Mouse (Mus musculus) cerebellum, adult (tissue): ENCODE data around the gene Vash1.

Experiments used
- ATAC-seq: cut with Nextera tagmentation; 2 replicates; pipeline ENCODE4 v1.9.2; 2017; ENCODE audit warnings: mild to moderate bottlenecking, moderate library complexity, mixed read lengths; ENCODE audit not compliant: insufficient number of reproducible peaks, low FRiP score, low TSS enrichment

Vash1 gene

DNA sequence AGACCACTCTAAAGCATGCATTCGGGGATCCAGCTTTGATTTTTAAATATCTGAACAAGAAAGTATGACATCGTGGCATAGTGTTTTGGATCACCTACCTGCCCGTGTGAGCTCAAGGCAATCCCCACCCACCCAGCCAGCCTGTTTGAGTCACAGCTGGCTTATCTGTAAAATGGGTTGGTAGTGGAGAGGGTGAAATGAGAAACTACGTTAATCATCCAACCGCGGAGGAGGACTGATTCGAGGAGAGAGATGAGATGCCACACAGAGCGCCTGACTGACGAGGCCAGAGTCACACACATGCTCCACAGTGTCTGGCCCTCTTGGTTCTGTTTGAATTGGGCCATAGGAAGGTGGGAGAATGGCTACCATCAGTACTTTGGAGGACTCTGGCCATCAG lies 3.1 kb downstream of the Vash1 start:
- ATAC-seq, result no peak

DNA sequence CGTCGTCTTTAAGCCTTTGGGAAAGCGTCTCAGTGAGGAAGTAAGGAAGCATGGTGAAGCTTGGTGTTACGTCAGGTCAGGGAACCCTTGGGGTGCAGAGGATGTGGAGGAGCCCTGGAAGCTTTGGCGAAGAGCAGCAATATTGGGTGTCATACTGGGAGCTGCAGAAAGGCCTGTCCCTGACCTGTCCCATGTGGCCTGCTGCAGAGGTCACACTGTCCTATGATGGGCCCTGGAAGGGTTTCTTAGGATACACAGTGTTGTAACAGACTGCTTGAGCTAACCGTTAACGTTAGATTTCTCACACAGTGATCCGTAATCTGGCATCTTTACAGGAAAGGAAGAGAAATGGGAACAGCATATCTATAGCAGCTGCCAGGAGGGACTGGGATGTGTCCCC lies 3.7 kb downstream of the Vash1 start:
- no peak for ATAC-seq

DNA sequence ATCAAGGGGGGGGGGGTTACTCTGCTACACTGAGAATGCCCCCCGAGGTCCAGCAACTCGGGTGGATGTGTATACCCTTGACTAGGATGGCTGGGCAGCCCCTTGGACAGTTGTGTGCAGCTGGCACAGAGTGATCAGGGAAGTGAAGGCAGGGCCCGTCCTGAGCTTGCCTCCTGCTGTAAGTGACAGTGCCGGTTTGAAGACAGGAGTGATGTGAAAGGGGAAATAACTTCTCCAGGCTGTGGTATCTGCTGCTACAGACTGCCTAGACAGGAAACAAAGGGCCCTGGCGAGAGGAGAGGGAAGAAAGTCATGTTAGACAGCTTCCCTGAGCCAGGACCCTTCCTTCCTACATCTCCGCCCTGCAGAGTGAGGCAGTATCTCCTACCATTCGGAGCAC lies 5.2 kb downstream of the Vash1 start:
- no peak for ATAC-seq

DNA sequence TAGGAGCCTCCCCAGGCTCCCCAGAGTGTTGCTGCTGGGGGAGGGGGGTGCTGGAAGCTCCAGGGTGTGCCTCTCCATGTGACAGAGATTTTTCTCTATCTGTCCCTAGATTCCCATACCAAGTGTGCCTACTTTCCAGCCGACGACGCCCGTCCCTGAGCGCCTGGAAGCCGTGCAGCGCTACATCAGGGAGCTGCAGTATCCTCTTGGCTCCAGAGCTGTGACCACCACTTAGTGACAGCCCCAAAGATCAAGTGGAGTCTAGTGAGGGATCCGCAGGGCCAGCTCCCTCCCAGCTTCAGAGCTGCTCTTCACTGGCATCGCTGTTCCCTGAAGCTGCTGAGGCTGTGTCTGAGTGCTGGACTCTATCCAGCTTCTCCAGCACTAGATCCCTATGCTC lies 6.8 kb downstream of the Vash1 start:
- no peak for ATAC-seq

DNA sequence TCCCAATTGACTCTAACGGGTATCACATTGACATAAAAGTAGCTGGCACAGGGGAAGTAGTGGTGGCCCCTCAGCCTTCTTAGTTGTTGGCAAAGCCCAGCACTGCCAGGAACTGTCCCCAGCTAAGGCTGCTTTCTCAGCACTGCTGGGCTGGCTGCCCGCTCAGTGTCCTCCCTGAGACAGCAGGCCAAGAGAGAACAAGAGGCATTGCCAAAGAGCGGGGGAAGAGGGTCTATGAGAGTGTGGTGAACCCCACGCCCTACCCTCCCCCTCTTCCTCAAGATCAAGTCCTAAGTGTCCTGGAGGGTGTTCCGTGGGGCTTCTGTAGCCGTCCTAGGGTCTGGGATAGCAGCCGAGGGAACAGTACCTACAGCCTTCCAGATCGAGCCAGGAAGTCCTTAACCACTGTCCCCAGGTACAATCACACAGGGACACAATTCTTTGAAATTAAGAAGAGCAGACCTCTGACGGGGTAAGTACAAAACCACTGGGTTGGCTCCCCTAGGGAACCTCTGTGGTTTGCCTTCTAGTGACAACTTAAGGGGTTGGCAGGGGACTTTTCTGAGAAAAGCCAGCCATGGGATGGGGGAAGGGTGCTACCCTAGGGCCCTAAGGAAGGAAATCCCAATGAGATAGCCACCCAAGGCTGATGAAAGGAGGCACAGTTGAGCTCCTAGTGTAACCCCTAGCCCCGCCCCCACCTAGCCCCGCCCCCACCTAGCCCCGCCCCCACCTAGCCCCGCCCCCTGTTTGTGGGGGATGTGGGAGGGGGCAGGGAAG lies 8.2 kb downstream of the Vash1 start:
- ATAC-seq, result no peak

DNA sequence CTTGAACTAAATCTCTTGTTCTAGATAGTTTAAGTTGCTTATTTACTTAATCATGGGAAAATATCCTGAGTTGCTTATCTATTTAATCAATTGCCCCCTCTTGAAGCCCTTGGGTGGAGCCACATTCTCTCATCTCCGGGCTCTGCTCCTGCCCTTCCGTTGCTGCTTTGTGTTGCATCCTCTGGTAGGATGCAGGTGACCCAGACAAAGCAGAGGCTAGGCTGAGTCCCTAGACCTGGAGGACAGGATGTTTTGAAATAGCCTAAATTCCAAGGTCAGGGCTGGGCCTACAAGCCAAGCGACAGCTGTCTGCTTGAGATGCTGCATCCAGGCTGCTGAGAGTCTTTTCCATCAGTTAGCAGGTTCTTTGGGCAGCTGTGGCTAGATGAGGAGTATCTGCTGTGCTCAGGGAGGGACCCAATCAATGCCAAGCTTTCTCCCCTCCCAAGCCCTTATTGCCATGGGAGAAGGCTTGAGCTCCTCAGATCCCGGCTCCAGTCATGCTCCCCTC lies 9.0 kb downstream of the Vash1 start:
- ATAC-seq, result no peak

DNA sequence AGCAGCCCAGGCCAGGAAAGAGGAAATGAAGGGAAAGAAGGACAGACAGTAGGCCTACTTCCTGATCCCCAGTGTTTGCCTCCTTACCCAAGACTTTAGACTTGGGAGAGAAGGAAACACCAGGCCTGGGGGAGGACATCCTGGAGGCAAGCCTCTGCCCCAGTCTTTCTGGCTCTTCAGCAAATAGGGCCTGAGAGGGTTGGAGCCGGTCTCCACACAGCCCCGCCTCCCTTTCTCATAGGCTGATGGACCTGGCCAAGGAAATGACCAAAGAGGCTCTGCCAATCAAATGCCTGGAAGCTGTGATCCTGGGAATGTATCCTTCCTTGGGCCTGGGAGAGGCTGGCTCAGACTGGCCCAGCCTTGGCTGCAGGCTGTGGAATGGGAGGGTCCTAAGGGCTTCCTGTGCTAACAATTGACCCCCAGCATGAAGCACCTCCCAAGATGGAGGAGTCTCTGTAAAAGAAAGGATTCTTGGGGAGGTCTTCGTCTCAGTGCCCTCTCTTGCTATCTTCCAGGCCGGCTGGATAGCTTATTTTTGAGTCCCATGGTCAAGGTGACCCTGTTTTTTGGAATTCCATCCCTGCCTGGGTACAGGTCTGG lies 9.6 kb downstream of the Vash1 start:
- no peak for ATAC-seq

DNA sequence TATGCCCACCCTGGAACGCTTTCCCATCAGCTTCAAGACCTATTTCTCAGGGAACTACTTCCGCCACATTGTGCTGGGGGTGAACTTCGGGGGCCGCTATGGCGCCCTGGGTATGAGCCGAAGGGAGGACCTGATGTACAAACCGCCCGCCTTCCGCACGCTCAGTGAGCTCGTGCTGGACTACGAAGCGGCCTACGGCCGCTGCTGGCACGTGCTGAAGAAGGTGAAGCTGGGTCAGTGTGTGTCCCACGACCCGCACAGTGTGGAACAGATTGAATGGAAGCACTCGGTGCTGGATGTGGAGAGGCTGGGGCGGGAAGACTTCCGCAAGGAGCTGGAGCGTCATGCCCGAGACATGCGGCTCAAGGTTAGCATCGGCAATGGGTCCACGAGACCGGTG lies 10.4 kb downstream of the Vash1 start:
- ATAC-seq, result no peak

DNA sequence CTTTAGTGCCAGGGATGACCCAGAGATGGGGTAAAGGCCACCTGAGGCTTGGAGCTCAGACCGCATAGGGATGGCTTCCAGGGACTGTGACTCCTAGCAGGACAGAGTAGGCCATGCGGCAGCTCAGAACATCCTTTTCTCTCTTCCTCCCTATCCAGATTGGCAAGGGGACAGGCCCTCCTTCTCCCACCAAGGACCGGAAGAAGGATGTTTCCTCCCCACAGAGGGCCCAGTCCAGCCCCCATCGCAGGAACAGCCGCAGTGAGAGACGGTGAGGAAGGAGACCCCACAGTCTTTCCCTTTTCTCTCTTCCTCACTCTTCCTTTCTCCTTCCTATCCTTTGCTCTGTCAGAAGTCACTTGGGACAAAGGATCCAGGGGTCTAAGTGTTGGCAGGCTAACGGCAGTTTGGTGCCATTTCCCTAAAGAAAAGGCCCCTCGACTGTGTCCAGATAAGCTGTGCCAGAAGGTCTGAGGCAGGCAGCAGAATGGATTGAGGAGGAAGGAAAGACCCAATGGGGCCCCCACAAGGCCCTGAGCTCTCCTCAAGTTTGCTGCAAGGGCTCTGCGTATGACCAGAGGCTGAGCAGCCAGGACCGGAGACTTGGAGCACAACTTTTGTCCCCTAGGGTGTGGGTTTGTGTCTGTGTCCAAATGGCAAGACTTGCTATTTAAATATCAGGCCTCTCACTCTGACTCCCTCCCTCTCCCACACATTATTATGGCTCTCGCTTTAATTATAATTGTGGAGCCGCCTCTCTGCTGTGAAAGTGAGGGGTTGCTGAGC lies 12.4 kb downstream of the Vash1 start:
- ATAC-seq, result no peak

DNA sequence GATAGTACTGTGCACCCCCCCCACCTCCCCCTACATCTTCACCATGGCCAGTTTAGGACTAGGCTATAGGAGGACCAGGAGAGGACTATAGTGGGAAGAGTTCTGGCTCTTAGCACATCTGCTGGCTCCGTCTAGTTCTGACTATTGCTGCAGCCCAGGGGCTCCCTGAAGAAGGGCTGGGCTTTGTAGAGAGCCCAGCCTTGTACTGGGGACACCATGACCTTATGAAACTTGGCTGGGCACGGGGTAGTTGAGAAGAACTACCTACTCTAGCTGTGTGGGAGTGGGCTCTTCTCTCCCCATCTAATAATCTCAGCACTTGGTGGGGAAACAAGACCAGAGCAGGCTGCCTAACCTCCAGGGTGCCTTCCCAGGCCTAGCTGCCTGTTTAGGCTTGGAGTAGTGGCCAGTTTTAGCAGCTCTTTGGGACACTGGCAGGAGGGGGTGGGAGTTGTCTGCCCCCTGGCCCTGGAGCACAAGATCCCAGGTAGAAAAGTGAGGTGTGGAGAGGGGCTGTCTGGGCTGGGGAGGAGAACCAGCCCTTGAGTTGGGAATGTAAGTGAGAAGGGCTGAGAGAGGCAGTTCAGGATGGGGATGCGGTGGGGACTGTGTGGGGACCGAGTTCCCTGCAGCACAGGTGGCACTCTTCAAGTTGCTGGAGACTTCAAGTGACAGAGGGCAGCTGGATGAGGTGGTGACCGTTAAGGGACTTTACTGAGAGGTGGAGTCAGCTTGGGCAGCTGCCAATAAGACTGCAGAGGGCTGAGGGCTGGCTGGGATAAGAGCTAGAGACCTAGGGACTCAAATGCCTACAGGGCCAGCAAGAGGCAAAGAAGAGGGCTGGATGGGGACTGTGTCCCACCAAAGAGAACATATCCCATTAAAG lies 14.2 kb downstream of the Vash1 start:
- ATAC-seq, result no peak

DNA sequence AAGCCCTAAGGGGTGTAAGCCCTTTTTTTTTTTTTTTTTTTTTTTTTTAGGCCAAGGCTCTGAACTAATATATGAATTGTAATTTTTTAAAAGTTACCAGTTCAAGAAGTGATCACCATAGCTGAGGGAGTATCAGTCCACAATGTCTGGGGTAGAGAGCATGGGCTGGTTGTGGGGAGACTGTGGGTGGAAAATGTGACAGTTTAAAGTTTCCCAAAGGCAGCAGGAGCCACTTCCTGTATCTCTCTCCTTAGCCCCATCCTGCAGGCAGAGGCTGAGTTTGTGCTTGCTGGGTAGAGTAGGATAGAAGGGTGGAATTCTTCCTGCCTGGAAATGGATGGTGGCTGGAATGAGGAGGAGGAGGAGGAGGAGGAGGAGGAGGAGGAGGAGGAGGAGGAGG lies 14.9 kb downstream of the Vash1 start:
- ATAC-seq, result no peak

DNA sequence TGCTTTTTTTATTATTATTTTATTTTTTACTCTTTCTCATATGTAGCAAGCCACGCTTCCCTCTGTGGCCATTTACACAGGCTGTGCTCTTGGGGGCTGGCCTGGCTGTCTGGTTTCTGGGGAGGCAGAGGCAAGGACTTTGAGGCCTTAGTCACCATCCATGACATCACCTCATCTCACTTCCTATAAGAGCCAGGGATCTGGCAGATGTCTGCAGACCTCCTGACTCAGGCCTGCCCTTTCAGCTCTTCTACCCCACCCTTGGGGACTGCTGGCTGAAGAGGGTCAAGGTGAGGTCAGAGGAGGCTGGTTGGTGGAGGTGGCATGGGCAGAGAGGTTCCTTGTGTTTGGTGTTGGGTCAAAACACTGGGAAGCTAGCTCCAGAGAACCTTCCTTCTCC lies 15.9 kb downstream of the Vash1 start:
- ATAC-seq, result no peak

DNA sequence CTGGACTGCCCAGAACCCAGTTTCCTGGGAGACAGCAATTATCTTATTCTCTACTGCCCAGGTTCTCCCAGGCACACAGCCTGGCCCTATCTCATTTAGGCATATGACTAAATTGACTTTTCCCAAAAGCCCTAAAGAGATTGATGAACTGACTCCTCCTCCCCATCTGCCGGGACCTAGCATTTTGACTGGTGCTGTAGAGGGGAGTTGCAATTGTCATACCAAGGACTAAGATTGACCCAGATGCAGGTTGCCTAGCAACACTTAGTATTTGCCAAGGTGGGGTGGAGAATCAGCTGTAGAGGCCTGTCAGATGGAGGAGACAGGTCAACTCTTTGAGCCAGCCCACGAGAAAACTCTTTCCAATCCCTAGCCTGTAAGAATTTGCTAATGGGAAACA lies 19.5 kb downstream of the Vash1 start:
- ATAC-seq, result no peak

DNA sequence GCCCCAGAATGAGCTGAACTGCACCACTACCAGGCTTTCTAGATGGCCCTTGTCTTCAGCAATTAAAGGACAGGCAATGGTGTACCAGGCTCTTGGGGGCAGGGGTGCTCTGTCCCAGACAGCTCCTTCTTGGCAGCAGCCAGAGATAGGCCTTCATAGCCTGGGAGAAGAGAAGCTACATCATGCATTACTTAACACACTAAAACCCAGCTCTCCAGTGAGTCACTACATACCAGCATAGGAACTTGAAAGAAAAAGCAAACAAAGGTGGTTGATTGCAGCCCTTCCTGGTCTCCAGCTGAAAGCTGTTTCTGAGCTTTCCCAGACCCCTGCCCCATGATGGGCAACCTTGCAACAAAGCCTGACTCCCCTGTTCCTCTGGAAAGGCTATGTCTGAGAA lies 20.0 kb downstream of the Vash1 start:
- no peak for ATAC-seq

DNA sequence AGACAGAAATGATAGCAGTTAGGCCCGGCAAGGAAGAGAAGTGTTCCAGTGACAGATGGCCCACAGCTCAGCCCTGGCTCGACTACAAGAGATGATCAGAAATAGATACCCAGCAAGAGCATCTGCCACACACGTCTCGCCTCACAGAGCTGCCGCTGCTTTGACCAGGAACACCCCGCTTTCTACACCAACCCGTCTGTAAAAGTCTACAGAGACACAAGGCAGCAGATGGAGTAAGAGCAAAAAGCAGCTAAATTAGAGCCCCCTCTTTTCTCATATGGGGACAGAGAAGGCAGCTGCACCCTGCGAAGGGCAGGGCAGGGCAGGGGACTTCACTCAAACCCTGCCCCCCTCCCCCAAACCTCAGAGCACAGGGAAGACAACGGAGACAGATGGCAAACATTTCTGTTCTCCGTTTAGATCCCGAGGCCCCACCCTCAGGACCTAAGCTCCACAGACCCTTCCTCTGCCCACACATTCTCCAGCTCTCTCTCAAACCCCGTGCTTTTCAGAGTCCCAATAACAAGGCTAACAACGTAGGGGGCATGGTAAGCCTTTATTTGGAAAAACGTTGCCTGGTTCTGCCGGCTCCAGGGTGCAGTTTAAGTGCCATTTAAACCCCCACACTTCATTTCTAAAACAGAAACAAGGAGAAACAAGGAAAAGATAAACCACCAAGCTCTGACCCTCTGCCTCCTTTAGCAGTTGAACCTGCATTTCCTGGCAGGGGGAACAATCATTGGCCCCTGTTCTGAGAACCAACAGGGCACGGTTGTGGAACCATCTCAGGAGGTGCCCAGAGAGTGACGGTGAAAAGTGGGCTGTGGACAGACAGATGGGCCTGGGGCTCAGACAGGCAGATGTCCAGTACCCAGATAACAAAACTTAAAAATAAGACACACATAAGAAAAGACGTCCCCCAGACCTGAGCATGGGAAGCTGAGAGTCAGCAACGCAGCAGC lies 21.7 kb downstream of the Vash1 start:
- ATAC-seq, result peak; percentile 84

DNA sequence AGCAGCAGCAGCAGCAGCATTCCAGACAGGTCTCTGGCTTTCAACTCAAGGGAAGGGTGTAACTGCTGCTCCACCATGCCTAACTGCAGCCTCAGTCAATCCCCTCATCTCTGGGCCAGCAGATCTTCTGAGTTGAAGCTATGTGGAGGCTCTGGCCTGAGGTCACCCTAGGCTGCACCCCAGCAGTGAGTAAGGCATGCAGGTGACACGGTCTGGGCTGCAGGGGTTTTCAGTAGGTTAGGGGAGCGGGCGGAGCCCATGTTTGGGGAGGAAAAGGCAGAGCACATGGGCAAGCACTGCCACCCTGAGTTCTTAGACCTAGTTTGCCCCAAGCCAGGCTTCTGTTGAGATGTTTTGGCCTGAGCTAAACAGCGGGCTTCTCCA lies 22.4 kb downstream of the Vash1 start:
- ATAC-seq, result no peak

DNA sequence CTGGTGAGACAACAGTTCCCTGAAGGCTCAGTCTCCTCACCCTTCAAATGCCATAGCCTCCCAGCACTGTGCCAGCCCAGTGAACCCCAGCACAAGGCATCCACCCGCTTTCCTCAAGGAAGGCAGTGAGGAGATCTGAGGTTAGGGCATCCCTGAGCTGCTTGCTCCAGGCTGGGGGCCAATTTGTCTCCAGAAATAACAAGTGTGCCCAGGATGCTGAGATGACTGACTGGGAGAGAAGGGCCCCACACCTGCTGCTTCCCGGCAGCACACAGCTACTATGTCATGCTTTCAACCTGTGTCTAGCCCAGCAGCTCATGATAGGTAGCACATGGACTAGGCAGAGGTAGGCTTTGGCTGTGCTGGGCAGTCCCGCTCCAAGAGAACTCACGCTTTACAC lies 23.0 kb downstream of the Vash1 start:
- ATAC-seq, result 0 out of 2 replicates have a peak, but pooled peaks have one; percentile 7

DNA sequence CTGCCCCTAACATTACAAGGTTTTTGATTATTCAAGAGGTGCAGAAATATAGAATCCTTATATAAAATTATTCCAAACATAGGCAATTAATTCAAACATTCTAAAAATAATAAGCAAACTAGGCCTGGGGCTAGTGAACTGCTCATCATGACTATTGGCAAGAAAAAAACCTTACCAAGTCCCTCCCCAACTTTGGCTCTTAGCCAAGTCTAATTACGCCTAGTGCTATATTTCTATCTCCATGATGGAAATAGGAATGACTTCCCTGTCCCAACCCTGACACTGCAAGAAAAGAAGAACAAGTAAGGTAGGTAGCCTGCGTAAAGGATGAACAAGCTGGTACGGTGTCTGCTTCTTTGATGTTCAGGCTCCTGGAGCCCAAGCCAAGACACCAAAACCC lies 24.2 kb downstream of the Vash1 start:
- no peak for ATAC-seq

DNA sequence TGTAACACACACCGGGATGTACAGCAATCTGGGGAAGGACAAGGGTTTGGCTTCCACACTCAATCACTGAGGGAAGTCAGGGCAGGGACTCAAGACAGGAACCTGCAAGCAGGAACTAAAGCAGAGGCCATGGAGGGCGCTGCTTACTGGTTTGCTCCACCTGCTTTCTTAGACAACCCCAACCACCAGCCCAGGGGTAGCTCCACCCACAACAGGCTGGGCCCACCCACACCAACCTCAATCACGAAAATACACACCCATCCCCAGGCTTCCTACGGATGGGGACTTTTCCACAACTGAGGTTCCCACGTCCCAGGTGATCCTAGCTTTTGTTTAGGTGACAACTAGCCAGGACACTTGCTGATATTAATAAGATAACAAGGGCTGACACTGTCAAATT lies 27.3 kb downstream of the Vash1 start:
- no peak for ATAC-seq
